Mouse (Mus musculus) spleen, postnatal 10 days (tissue): Measurements from ENCODE around the gene H2-T3.
"Not testable (repeated sequence)": the region's sequence is repeated elsewhere in the genome, so short reads cannot be mapped to it uniquely, and the experiment has no call there.

Experiments used
- DNase-seq, 2 experiments: peaks; one replicate each; pipeline ENCODE4 v3.0.0; 2021 to 2022; ENCODE audit warnings: low spot score in 2 of 2

Gene H2-T3

GRCm38 (mm10) chr17:36190169-36190507 is at the start of gene H2-T3:
Gene H2-T3, minus strand, starts transcription at chr17:36190287.
- DNase-seq: no peak

- no peak for DNase-seq
Measured at GRCm38 (mm10) chr17:36237321-36237921, 47.3 kb upstream of the H2-T3 start.

- DNase-seq: peak in 1 of 2 experiments; percentile 27
Measured at GRCm38 (mm10) chr17:36235300-36235699, 45.2 kb upstream of the H2-T3 start.

DNA sequence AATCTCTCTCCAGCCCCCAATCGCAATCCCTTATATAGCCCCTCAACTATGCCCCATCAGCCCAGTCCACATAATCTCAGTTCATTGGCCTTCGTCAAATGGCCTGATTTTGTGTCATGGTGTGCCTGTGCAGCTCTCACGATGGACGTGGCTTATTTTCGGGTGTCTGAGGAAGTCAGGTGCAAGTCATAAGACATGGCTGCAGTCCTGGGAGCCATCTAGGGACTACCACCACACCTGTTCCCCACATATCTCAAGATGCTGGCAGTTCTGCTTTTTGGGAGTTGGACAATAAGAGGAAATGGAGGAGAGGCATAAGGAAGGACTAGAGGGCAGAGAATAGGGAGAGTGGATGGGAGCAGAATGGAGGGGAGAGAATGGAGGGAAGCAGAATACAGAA is 43.5 kb upstream of the H2-T3 start:
- DNase-seq: no peak

- DNase-seq: peak; percentile 47 to 84
Measured at GRCm38 (mm10) chr17:36231318-36231717, 41.2 kb upstream of the H2-T3 start.

DNA sequence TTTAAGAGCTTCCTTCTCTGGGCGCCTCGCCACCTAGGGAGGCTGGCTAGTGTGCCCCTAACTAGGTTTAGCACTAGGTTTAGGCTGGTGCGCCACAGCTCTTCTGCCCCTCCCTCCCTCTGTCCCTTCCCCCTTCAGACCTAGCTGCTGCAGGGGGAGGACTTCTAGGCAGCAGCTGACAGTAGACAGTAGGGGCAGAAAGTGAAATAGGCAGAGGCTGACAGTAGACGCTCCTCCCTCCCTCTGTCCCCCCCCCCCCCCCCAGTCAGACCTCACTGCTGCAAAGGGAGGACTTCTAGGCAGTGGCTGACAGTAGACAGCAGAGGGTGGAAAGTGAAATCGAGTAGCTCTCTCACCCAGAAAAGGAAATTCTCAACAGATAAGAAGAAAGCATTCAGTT is 39.0 kb upstream of the H2-T3 start:
- DNase-seq: no peak

DNA sequence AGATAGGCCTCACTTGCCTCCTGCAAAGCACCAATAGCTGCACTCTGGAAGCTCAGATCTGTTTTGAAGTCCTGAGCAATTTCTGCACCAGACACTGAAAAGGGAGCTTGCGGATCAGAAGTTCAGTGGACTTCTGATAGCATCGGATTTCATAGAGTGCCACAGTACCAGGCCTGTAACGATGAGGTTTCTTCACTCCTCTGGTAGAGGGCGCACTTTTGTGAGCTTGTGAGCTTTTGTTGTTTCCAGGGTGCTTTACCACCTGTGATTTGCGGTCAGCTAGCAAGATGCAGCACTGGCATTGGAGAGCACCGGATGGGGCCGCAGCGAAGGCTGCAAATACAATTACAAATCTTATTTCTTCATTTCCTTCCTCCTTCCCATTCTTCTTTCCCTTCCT is 36.8 kb upstream of the H2-T3 start:
- DNase-seq: peak in 1 of 2 experiments; percentile 45

DNA sequence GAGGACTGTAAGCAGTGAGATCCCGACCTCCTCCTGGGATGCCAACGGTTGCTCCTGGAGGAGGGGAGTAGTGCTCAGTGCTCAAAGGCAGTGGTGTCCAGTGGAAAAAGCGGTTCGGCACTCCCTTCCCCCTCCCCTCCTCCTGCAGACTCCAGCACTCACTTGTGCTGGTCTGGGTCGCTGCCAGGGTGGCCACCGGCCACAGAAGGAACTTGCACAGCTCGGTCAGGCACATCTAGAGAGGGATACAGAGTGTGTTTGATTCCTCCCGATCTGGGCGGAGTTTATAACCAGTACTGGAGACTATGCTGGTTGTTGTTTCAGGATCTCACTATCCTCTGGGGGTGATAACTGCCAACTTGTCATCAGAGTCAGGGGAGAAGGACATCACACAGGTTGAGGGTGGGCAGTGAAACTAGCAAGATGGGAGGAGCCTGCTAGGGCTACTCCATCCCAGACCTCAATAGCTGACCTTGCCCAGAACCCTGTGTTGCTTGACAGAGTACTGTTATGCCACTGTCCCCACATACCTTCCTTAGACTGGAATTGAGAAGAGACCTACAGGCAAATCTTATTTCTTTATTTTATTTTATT is 35.2 kb upstream of the H2-T3 start:
- no peak for DNase-seq

DNA sequence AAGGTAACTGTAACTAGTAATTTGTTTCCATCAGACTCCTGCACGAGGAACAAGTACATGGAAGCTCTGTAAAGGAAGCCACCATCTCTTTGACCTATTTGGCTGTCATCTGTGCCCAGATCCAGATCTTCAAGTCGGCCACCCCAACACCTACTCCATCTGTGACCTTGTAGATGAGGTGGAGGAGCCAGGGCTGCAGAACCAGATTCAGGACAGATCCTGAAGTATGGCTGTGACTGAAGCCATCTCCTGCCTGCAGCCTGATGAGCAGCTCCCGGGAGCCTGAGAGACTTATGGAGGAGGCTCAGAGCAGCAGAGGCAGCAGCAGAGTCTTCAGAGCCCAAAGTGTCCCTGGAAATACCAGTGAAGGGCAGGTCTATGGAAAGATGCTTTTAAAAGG is 34.4 kb upstream of the H2-T3 start:
- no peak for DNase-seq

DNA sequence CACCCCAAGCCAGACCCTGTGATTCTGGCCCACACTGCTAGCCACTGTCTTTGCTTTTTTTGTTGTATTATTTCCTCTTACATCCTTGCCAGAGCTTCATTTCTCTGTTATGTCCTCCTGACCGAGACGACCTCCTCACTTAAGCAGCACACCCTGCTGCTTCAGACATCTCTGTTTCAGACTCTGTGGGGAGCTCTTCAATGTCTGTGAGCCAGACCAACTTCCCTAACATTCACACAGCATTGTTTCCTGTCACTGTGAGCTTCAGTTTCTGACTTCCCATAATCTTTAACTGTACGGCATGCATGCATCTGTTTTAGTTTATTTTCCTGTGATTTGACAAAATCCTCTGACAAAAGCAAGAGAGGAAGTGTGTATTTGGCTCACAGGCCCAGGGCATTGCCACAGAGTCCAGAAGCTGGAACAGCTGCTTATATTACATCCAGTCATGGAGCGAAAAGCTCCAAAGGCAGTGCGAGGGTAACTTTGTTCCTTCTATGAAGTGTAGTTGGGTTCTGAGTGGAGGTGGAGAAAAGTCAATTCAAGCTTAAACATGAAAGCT is 28.6 kb upstream of the H2-T3 start:
- DNase-seq: no peak

GRCm38 (mm10) chr17:36215586-36215985 is 25.5 kb upstream of the H2-T3 start:
- no peak for DNase-seq

- no peak for DNase-seq
Measured at GRCm38 (mm10) chr17:36206846-36207245, 16.8 kb upstream of the H2-T3 start.

GRCm38 (mm10) chr17:36205862-36206261 is 15.8 kb upstream of the H2-T3 start:
- DNase-seq: no peak

- DNase-seq: no peak
Measured at GRCm38 (mm10) chr17:36205456-36205855, 15.4 kb upstream of the H2-T3 start.

DNA sequence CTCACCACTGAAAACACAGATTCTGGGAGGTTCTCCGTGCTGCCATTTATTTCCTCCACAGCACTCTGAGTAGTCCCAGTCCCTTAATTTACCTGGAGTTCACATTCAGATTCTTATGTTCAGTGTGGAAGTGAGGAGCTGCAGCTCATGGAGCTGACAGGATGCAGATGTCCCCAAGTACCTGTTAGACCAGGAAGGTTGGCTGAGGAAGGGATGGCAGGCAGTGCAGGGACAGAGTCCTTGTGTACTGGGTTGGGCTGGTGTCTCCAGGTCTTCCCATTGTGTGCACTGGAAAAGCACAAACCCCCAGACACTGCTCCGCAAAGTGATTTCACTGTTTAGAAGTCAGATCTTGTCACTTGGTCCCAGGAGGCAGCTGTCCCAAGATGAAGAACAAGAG is 11.8 kb upstream of the H2-T3 start:
- no peak for DNase-seq

DNA sequence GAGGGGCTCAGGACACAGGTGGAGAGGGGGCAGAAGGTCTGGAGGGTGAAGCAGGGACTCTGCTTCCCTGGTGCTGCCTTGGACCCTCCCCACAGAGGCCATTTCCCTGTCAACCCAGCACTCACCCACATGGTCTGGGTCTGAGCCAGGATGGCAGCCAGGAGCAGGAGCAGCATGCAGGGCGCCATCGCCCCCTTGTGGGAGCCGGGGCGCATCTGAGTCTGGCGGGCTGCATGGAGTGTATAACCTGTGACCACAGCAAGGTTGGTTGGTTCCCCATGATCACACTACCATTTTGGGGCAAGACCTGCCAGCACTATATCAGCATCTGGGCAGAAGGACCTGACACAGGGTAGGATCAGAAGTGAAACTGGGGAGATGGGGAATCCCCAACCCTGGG is 8.2 kb upstream of the H2-T3 start:
- peak in 1 of 2 experiments; percentile 47 for DNase-seq

GRCm38 (mm10) chr17:36194471-36194870 is 4.4 kb upstream of the H2-T3 start:
- no peak for DNase-seq

- DNase-seq: peak; percentile 32 to 78
Measured at GRCm38 (mm10) chr17:36193546-36194141, 3.6 kb upstream of the H2-T3 start.

DNA sequence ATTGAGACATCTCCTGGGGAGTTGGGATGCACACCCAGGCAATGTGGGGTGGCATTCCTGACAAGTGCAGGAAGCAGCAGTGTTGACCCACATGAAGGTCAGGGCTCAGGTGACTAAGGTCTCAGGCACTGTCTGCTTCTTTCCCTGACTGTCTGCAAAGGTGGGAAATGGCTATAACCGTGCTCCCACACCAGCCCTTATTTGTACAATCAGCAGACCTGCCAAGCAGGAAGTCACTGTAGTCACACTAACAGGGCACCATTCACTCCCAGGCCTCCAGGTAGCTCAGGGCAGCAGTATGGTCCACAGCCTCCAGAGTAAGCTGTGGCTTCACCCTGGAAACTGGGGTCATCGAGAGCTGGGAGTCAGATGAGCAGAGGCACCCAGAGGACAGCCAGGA is 2.3 kb upstream of the H2-T3 start:
- DNase-seq: no peak

- DNase-seq: no peak
Measured at GRCm38 (mm10) chr17:36189491-36190168, 457 bp downstream of the H2-T3 start.

DNA sequence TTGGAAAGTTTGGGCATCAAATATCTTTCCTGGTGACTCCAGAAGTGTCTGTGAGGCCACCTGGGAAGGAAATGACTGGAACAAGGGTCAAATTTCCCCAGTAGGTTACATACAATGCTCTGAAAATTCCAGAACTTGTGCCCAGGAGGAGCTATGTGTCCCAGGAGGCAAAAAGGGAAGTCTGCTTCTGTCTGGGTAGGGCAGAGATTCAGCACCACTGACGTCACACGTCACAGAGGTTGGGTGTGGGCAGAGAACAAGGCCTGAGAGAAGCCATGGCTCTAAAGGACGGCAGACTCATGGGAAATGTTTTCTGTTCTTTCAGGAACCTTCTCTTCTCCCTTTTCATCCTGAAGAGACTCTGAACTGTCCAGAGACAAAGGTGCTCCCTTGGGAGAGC is 2.5 kb downstream of the H2-T3 start:
- no peak for DNase-seq

DNA sequence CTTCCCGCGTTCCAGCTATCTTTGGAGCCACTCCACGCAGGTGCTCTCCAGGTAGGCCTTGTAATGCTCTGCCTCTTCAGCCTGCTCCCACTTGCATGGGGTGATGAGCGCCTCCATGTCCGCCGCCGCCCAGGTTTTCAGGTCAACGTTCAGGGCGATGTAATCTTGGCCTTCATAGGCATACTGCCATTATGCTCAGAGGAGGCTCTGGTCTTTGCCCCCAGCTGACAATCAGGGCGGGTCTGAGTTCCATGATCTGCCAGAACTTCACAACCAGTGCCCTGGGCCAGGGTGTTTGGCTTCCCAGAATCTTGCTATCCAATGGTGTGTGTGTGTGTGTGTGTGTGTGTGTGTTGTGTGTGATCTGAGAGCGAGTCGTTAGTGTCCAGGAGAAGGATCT is 7.9 kb downstream of the H2-T3 start:
- DNase-seq: no peak

DNA sequence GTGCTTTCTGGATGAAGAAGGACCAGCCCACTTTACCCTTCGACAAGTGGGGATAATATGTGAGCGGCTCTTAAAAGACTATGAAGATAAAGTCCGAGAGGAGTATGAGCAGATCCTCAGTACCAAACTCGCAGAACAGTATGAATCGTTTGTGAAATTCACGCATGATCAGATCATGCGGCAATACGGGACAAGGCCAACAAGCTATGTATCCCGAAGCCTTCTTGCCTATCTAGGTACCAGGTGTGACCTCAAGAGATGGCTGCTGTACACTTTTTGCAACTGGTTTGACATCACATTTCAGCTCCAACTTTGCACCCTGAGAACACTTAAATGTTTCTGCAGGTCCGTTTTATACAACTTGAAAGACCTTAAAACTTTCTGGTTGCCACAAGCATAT is 10.6 kb downstream of the H2-T3 start:
- not testable (repeated sequence) for DNase-seq
